Mouse (Mus musculus): ENCODE results near the gene Nop9.

Gene Nop9

DNA sequence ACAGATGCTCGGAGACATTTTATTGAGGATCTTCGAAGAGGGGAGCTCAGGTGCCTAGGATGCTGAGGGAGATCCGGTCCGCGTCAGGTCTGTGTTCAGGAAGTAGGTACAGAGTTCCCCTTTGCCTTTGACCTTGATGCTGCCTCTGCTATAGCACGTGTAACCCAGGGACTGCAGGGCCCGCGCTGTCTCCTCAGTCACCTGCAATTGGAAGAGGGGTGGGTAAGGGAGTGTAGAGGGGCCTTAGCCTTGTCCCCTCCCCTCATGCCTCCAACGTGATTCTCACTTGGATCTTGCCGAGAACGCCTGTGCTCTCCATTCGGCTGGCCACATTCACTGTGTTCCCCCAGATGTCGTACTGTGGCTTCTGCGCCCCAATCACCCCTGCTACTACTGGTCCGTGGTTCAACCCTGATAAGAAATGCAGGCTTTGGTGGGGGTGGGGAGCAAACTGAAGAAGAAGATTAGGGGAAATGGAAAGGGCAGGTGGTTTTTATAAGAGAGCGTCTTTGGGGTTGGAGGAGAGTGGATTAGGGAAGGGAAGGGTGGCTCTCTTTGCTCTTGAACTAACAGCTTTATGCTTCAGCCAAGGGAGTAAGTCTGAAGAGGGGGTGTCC, 23.7 kb downstream of the Nop9 start:
- no peak for DNase-seq (ENCODE audit: low spot score)

- DNase-seq (ENCODE audit: low spot score), result no peak
Observed at GRCm38 (mm10) chr14:55776711-55777110, 31.2 kb downstream of the Nop9 start.

GRCm38 (mm10) chr14:55777176-55777575, 31.7 kb downstream of the Nop9 start:
- DNase-seq (ENCODE audit: low spot score), result no peak

DNA sequence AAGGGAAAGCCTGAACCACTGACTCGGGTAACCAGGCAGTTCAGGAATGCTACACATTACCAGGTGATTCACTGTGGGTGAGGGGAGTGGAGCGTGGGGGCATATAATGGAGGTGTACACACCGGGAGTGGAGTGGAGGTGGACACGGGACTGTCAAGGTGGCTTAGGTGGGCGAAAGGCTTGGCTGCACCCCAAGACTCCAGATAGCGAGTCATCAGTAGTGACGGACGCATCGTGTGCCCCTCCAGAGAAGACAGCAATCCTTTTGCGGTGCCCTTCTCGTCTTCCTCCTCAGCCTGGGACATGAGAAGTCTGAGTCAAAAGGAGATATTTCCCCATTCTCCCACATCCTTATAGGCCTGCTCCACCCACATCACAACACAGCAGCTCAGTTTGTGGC, 32.3 kb downstream of the Nop9 start:
- no peak for DNase-seq (ENCODE audit: low spot score)

- no peak for DNase-seq (ENCODE audit: low spot score)
Observed at GRCm38 (mm10) chr14:55778686-55779085, 33.2 kb downstream of the Nop9 start.

DNA sequence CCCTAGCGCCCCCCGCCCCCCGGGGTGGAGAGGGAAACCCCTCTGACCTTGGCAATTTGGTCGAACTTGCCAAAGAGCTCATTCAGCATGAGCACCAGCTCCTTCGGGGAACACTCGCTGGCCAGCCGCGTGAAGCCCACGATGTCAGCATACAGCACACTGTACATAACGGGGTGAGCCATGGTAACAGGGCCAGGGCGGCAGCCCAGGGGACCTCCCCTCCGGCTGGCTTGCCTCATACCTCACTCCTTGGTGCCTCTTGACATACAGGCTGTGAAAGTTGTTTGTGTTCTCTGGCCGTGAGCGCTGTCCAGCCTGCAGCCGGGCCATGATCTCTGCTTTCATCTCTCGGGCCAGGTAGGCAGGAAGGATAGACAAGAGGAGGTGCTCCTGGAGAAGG, 34.2 kb downstream of the Nop9 start:
- no peak for DNase-seq (ENCODE audit: low spot score)

DNA sequence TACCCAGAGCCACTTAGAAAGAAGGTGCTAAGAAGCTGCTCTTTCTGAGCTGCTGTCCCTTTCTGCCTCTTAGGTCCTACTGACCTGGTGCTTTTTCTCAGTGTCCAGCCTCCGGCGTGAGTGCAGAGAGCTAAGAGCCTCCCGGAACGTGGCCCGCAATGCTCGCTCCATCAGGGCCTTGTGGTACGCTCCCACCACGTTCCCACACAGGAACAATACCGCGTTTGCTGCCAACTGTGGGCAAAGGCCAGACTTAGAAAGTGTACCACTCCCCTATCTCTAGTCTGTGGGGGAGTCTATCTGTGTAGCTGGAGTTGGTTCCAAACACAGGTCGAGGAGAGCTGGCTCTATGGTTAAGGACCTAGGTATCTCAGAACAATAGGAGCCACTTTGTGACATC, 35.2 kb downstream of the Nop9 start:
- DNase-seq (ENCODE audit: low spot score), result no peak

GRCm38 (mm10) chr14:55781310-55781709, 35.8 kb downstream of the Nop9 start:
- peak; percentile 36 for DNase-seq (ENCODE audit: low spot score)

- DNase-seq (ENCODE audit: low spot score), result no peak
Observed at GRCm38 (mm10) chr14:55782361-55782960, 37.0 kb downstream of the Nop9 start.

DNA sequence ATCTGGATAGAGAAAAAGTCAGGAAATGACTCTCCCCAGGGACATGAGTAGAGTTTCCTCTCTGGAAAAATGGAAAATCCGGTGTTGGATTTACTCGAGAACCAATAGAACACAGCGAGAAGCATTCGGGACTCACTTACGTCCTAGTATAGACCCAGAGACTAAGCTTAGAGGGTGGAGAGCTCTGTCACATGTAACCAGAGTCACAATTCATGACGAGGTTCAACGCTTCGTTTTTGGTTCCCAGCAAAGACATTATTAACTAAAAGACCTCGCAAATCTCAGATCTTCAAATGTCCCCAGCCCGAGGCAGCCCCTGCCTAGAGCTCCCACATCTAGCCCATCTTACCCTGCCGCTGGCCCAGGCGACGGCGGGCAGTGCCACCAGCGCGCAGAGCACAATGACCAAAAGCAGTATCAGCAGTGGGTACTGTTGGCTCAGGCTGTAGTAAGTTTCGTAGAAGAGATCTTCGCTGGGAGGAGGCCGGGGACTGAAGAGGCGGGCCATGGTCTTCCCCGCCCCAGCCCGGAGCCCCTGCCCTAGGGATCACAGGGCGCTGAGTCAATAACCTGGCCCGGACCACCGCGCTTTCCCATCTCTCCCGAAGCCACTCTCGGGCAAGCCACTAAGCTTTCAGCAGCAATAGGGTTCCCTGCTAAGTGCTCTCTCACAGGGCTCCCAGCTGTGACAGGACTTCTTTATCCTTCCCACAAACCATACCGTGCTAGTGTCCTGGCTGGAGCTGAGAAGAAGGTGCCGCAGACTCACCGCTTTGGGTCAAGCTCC, 37.9 kb downstream of the Nop9 start:
- DNase-seq (ENCODE audit: low spot score), result no peak

DNA sequence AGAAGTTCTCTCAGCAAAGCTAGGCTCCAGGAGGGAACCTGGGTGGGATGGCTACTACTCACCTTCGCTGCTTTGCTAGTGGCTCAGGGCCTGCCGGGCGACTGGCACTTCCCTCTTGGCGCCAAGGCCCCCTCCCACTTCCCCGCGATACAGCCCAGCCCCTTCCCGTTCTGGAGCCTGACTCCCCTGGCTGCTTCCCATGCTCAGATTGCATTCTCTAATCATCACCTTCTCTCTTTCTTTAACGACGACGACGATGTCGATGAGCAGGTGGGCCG, 38.4 kb downstream of the Nop9 start, which contains the start of gene Adcy4:
Adcy4 (minus strand) TSS at position 138 of the 278 bp plus-strand sequence.
- no peak for DNase-seq (ENCODE audit: low spot score)

DNA sequence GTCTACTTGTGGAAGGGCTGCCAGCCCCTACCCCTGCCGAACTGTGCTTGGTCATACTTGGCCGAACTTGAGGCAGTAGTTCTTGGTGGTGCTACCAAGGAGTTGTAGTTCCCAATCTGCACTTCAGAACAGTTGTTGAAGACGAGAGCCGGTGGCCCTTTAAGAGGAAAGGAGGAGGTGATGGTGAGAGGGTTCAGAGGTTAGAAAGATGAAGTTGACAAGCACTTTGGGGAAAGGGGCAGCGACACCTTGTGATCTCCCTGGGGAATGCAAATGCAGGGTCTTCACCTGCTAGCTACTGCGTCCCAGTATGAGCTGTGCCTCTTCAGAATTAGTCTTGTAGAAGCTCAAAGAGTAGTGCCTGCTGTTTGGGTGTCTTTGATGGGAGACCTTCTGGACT, 39.7 kb downstream of the Nop9 start:
- DNase-seq (ENCODE audit: low spot score), result no peak

DNA sequence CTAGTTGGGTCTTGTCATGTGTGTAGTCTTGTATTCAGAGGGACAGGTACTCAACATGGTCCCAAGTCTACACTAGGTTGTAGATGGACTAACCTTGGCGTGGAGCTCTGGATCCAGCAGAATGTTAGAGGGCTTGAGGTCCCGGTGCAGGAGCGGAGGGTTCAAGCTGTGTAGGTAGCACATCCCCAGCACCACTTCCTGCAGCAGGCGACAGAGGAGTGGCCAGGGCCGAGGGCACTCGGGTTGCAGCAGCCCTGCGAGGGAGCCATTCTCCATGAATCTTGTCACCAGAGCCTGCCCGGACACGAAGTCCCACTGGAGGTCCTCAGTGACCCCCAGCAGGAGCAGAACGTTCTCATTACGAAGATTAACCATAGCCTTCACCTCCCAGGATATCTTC, 42.2 kb downstream of the Nop9 start:
- DNase-seq (ENCODE audit: low spot score), result no peak

DNA sequence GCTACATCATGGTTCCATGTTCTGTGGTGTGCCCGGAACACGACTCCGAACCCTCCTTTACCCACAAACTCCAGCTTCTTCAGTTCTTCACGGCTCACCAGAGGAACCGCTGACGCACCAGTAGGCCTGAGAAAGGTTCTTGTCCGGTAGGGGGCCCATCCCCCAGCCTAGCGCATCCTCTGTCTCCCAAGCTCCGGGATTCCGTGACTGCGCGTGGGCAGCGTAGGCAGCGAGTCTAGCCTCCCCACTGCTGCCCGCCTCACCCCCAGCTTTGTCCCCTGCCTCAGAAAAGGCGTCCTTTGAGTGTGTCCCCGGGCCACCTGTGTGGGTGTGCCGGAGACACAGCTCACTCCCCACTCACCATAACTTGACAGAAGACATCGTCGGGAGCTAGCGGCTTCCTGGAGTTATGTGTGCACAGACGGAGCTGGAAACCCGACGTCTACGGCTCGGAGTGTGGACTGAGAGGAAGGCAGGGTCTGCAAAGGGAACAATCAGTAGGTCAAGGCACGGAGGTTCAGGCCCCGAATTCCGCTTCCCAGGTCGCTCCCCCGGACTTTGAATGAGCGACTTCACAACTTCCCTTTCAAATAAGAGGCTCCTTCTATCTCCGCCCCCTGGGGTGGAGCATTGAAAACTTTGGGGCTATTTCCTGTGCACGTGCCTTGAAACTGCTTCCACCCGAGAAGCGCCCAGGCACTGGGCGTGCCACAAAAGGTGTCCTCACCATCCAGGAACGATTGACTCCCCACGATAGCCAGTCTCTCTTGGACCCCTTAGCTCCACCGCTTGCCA, 43.0 kb downstream of the Nop9 start, which contains the start of gene Ripk3:
Ripk3 (minus strand) TSS at position 610 of the 795 bp plus-strand sequence.
- no peak for DNase-seq (ENCODE audit: low spot score)

DNA sequence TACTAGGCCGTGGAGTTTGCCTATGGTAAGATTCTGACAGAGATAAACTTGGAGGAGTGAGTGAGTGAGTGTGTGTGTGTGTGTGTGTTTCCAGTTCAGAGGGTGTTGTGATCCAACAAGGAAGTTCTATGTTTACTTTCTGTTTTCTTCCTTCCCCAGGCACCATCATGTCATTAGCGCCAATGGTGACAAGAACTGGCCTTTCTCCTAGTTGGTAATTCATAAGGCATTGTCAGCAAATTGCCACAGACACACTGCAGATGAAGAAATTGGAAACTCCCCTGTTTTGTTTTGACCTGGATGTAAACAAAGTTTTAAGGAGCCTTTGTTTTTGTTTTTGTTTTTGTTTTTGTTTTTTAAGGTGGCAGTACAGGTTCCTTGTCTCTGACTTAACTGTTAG, 48.0 kb downstream of the Nop9 start:
- DNase-seq (ENCODE audit: low spot score), result no peak

DNA sequence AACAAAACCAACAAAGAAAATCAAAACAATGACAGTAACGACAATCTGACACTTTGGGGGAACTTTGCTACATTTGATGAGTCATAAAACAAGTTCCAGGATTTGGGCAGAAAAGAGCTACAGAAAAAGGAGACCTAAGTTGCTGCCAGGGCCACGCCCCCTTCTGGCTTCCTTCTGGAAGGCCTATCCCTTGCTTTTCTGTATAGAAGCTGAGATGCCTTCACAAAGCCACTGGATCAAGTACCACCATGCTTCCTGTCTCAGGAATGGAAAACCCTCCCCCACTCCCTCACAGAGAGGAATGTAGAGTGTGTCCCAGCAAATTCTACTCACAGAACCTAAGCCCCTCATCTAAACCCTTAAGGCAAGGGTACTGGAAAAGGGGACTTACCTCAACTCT, 48.5 kb downstream of the Nop9 start:
- no peak for DNase-seq (ENCODE audit: low spot score)

DNA sequence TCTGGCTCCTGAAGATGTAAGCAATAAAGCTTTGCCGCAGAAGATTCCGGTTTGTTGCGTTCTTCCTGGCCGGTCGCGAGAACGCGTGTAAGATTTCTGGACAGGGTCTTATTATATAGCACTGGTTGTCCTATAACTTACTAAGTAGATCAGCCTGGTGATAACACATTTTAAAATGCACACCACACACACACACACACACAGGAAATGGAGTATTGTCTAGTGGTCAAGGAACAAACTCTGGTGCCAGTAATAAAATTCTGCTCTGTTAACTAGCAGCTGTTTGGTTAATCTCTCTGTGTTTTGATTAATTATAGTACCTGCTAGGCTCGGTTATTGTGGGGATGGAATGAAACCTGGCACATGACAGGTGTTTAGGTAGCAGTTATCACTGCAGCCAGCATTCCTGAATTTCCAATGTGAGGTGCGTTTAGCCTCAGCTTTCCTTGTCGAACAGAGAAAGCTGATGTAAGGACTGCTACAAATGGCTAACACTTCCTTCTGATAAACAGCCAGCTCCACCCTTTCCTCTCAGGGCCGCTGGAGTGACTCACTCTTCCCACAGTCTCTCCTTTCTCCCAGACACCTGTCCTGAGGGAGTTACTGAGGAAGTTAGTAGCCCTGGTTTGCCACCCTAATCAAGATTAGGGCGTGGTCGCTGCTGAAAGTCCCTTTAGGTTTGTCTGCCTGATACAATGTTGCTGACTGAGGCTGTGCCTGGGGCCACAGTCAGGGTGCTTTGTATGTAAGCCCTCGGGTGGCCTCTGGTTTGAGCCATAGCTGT, 50.1 kb downstream of the Nop9 start:
- DNase-seq (ENCODE audit: low spot score), result no peak
